Mouse (Mus musculus): ENCODE results near the gene Parp3. TPM values are rescaled to one million over a fixed set of nuclear protein-coding genes. Genes with fewer than 3 reads are reported as not detected.

Gene Parp3
- total and polyA plus RNA-seq, 3 experiments = 2.2 to 5.0 TPM; not detected in 1

DNA sequence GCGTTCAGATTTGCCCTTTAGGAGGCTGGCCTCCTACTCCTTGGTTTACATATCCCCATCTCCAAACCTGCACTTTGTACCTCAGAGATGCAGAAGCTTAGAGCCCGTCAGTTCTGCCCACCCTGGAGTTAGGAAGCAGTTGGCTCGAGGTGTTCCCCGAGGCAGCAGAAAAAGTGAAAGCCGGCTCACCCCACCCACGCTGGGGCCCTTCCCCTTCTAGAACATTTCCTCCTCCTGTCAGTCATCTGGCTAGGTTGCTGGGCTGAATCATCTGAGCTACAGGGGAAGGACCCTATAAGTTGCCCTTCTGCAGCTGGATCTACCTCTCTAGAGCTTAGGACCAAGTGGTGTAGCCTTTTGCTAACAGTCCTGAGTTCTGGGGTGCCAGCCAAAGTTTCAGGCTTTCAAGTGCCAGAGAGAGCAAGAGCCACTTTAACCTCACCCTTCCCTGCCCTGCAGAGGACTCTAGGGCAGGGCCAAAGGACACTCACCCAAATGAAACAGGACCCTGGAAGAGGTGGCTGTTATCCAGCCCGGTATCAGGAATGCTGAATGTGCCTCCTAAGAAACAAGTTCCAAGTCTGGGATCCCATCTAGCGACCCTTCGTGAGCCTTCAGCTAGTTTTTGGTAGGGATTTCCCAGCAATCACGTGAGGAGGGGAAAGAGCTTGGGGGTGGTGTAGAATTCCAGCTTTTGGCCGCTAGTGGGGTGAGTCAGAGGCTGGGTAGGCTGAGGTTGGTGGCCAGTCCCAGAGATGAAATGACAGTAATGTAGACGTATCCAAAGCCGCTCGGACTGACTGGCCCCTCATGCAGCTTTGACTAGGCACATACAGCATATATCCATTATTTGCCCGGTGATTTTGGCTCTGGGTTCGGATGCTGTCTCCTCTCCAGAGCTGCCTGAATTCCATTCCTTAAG is 486 bp downstream of the Parp3 start (continued):
- TF ChIP-seq NELFE (IDR thresholded peaks at IDR 0.05; ENCODE audit: low read depth, low read length) = peak; percentile 34; the same call in 1 of the 2 replicates
- no peak for TF ChIP-seq TAL1 (IDR thresholded peaks at IDR 0.05; ENCODE audit: low read length)
- TF ChIP-seq ETS1 (IDR thresholded peaks at IDR 0.05; ENCODE audit: low read depth, low read length) = no peak
- TF ChIP-seq GATA1 (IDR thresholded peaks at IDR 0.05; ENCODE audit: low read depth, low read length) = no peak
- peak; percentile 79 for TF ChIP-seq SIN3A (IDR thresholded peaks at IDR 0.05; ENCODE audit: low read length)

DNA sequence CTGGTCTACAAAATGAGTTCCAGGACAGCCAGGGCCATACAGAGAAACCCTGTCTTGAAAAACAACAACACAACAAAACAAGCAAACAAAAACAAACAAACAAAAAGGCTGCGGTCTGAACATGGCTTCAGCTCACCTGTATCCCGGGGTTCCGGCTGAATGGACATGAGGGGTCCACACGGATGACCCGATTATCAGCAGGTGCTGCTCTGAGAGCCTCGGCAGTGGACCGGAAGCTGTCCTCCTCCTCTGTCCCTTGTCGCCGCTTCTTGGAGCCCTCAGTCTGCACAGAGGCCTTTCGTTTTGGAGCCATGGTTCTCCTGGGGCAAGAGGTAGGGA is 1.1 kb downstream of the Parp3 start, which contains the start of gene Rrp9:
Rrp9 (plus strand) TSS at position 301 of the 339 bp plus-strand sequence.
- Histone ChIP-seq H3K4me3 (ENCODE audit: control insufficient read depth in 1 of 2, insufficient read depth in 1 of 2, low read depth in 2 of 2, low read length in 2 of 2) (peak within 1 kb of the TSS; percentile 64 to 97), H3K27ac (ENCODE audit: control insufficient read depth, low read depth, low read length) (peak within 1 kb of the TSS; percentile 13; the same call in 1 of the 2 replicates), H3K4me1 (ENCODE audit: control insufficient read depth in 1 of 2, insufficient read depth in 2 of 2, low read length in 2 of 2) (peaks cover 0 to 11% of the 10 kb centered on the region in 2 experiments; a peak in 3 of 4 replicates), H3K36me3 (ENCODE audit: control insufficient read depth in 1 of 2, insufficient read depth in 2 of 2, low read length in 2 of 2) (peaks cover 0 to 3% of the 10 kb centered on the region in 2 experiments; a peak in 3 of 4 replicates), H3K9ac (ENCODE audit: control insufficient read depth, low read depth, low read length, poor library complexity, severe bottlenecking) (peak within 1 kb of the TSS; percentile 58), H3K27me3 (ENCODE audit: control insufficient read depth in 1 of 2, insufficient read depth in 2 of 2, low read length in 2 of 2) (no peaks in the 10 kb centered on the region), H3K79me2 (ENCODE audit: control insufficient read depth, insufficient read depth, low read length, poor library complexity) (peaks cover 25% of the 10 kb centered on the region), H3K9me3 (replicated peaks; ENCODE audit: insufficient read depth, low read length) (no peaks in the 10 kb centered on the region)
- TF ChIP-seq CTCF (IDR thresholded peaks at IDR 0.05 in 2 of 3, conservative IDR thresholded peaks at IDR 0.05 in 1 of 3; ENCODE audit: control insufficient read depth in 1 of 3, insufficient read depth in 1 of 3, low read depth in 2 of 3, low read length in 3 of 3, poor library complexity in 1 of 3, severe bottlenecking in 1 of 3) (no peak), ZNF384 (IDR thresholded peaks at IDR 0.05; ENCODE audit: low read depth, low read length) (no peak), RAD21 (IDR thresholded peaks at IDR 0.05; ENCODE audit: low read depth, low read length) (no peak), HCFC1 (IDR thresholded peaks at IDR 0.05; ENCODE audit: low read depth, low read length) (no peak)
- no peak for DNase-seq (ENCODE audit: low read depth, low spot score)

DNA sequence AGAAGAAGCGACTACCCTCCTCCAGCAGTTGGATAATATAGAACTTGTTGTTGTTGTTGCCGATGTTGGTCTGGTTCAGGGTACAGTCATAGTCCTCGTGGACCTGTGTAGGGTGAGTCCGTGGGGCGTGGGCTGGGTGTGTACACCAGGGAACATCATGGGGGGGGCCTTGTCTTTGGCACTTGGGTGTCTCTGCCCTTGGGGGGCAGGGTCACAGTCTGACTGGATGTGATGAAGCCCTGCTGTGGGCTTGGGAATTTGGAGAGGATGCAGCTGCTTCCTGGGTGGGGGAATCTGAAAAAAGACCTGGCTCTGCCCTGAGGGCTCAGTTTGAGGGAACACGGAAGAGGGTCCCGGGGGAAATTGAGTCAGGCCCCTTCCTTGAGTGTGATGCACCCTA is 1.7 kb downstream of the Parp3 start:
- TF ChIP-seq RAD21 (IDR thresholded peaks at IDR 0.05; ENCODE audit: low read depth, low read length) = no peak
- TF ChIP-seq TAL1 (IDR thresholded peaks at IDR 0.05; ENCODE audit: low read length) = no peak
- no peak for TF ChIP-seq ZMIZ1 (IDR thresholded peaks at IDR 0.05; ENCODE audit: low read depth, low read length)
- TF ChIP-seq MAX (IDR thresholded peaks at IDR 0.05; ENCODE audit: low read length) = no peak
- TF ChIP-seq EP300 (IDR thresholded peaks at IDR 0.05; ENCODE audit: low read depth in 1 of 2, low read length in 2 of 2) = no peak
- no peak for TF ChIP-seq NELFE (IDR thresholded peaks at IDR 0.05; ENCODE audit: low read depth, low read length)
- TF ChIP-seq USF2 (IDR thresholded peaks at IDR 0.05; ENCODE audit: borderline replicate concordance in 1 of 2, insufficient read depth in 1 of 2, low read depth in 1 of 2, low read length in 2 of 2) = no peak
- no peak for TF ChIP-seq TBP (IDR thresholded peaks at IDR 0.05; ENCODE audit: low read depth, low read length)
- no peak for TF ChIP-seq CHD1 (IDR thresholded peaks at IDR 0.05; ENCODE audit: low read depth, low read length)
- TF ChIP-seq CTCF (IDR thresholded peaks at IDR 0.05 in 2 of 3, conservative IDR thresholded peaks at IDR 0.05 in 1 of 3; ENCODE audit: control insufficient read depth in 1 of 3, insufficient read depth in 1 of 3, low read depth in 2 of 3, low read length in 3 of 3, poor library complexity in 1 of 3, severe bottlenecking in 1 of 3) = no peak
- TF ChIP-seq RCOR1 (IDR thresholded peaks at IDR 0.05; ENCODE audit: low read depth, low read length) = no peak
- TF ChIP-seq POLR2AphosphoS5 (IDR thresholded peaks at IDR 0.05; ENCODE audit: borderline replicate concordance, low read depth, low read length) = no peak
- TF ChIP-seq E2F4 (IDR thresholded peaks at IDR 0.05; ENCODE audit: borderline replicate concordance, low read depth, low read length) = no peak
- TF ChIP-seq JUND (IDR thresholded peaks at IDR 0.05; ENCODE audit: low read depth, low read length) = no peak
- TF ChIP-seq BHLHE40 (IDR thresholded peaks at IDR 0.05; ENCODE audit: borderline replicate concordance, low read depth, low read length) = no peak
- no peak for TF ChIP-seq CHD2 (IDR thresholded peaks at IDR 0.05; ENCODE audit: low read length)
- TF ChIP-seq MAZ (IDR thresholded peaks at IDR 0.05; ENCODE audit: low read depth, low read length) = no peak
- no peak for TF ChIP-seq MYB (IDR thresholded peaks at IDR 0.05; ENCODE audit: low read depth, low read length)
- TF ChIP-seq MAFK (IDR thresholded peaks at IDR 0.05; ENCODE audit: borderline replicate concordance, low read depth, low read length) = no peak
- Histone ChIP-seq H3K9me3 (replicated peaks; ENCODE audit: insufficient read depth, low read length) (no peaks in the 10 kb centered on the region), H3K9ac (ENCODE audit: control insufficient read depth, low read depth, low read length, poor library complexity, severe bottlenecking) (peak overlapping the region; percentile 58), H3K4me3 (ENCODE audit: control insufficient read depth in 1 of 2, insufficient read depth in 1 of 2, low read depth in 2 of 2, low read length in 2 of 2) (peak overlapping the region; percentile 64 to 97), H3K36me3 (ENCODE audit: control insufficient read depth in 1 of 2, insufficient read depth in 2 of 2, low read length in 2 of 2) (peaks cover 0 to 3% of the 10 kb centered on the region in 2 experiments; a peak in 3 of 4 replicates), H3K27ac (ENCODE audit: control insufficient read depth, low read depth, low read length) (no peak overlapping the region), H3K4me1 (ENCODE audit: control insufficient read depth in 1 of 2, insufficient read depth in 2 of 2, low read length in 2 of 2) (peaks cover 0 to 11% of the 10 kb centered on the region in 2 experiments; a peak in 3 of 4 replicates), H3K79me2 (ENCODE audit: control insufficient read depth, insufficient read depth, low read length, poor library complexity) (peaks cover 23% of the 10 kb centered on the region), H3K27me3 (ENCODE audit: control insufficient read depth in 1 of 2, insufficient read depth in 2 of 2, low read length in 2 of 2) (no peaks in the 10 kb centered on the region)
- peak; percentile 76 for DNase-seq (ENCODE audit: low read depth, low spot score)
